ENCODE assay signal across 8 mouse cellular contexts in genomic region chr12:12176331-12177263, GRCm38 (mm10).
A peak's percentile ranks its signal among the peaks of the same experiment; 100 is the strongest.
DNase-seq lines count a peak whose midpoint lies in the region; ATAC-seq and TF ChIP-seq lines count a peak whose summit lies in the region.

No protein-coding gene starts in this region.

- H3K36me3 ChIP-seq in ES-E14 (ENCODE audit: control insufficient read depth, insufficient read depth, low read length, poor library complexity, severe bottlenecking) = no peaks in the 10 kb centered on the region
- no peaks in the 10 kb centered on the region for H3K36me3 ChIP-seq in forebrain, postnatal 0 days (ENCODE audit: insufficient read depth)
- no peaks in the 10 kb centered on the region for H3K36me3 ChIP-seq in lung, embryonic 16.5 days (ENCODE audit: control insufficient read depth, insufficient read depth, low read length)
- no peaks in the 10 kb centered on the region for H3K36me3 ChIP-seq in thymus, adult 2 months (ENCODE audit: control insufficient read depth, insufficient read depth, low read length)

- peak overlapping the region; percentile 35 for H3K4me2 ChIP-seq in forebrain, postnatal 0 days (ENCODE audit: low read depth)
- peak overlapping the region; percentile 57 for H3K4me2 ChIP-seq in lung, embryonic 16.5 days (ENCODE audit: low read depth, low read length)

- H3K27me3 ChIP-seq in forebrain, postnatal 0 days (ENCODE audit: insufficient read depth, low read length) = no peaks in the 10 kb centered on the region
- no peaks in the 10 kb centered on the region for H3K27me3 ChIP-seq in lung, embryonic 16.5 days (ENCODE audit: control insufficient read depth, insufficient read depth, low read depth, low read length)
- H3K27me3 ChIP-seq in thymus, adult 2 months (ENCODE audit: control insufficient read depth, insufficient read depth, low read length) = no peaks in the 10 kb centered on the region

- no peaks in the 10 kb centered on the region for H3K9me3 ChIP-seq in ES-E14 (ENCODE audit: control insufficient read depth, insufficient read depth, low read depth, low read length)
- H3K9me3 ChIP-seq in forebrain, postnatal 0 days (ENCODE audit: low read length) = no peaks in the 10 kb centered on the region
- H3K9me3 ChIP-seq in lung, embryonic 16.5 days (ENCODE audit: control insufficient read depth, low read length) = no peaks in the 10 kb centered on the region

- in situ Hi-C loops in ES-E14 (cut with MboI; ENCODE audit: low sequenced_read_pairs in 2 of 2, unreplicated experiment in 2 of 2) = no loop called here

- peaks cover 10 to 19% of the 10 kb centered on the region in 2 experiments for H3K4me1 ChIP-seq in ES-E14 (ENCODE audit: control insufficient read depth in 2 of 2, insufficient read depth in 2 of 2, low read length in 2 of 2, poor library complexity in 1 of 2)
- H3K4me1 ChIP-seq in forebrain, postnatal 0 days (ENCODE audit: insufficient read depth) = peaks cover 12% of the 10 kb centered on the region; the same call in 1 of the 2 replicates
- H3K4me1 ChIP-seq in lung, embryonic 16.5 days (replicated peaks; ENCODE audit: control insufficient read depth, insufficient read depth, low read length) = 0 out of 2 replicates have a peak, but pooled peaks cover 5% of the 10 kb centered on the region
- H3K4me1 ChIP-seq in thymus, adult 2 months (replicated peaks; ENCODE audit: control insufficient read depth, insufficient read depth, low read length) = peaks cover 7% of the 10 kb centered on the region; the same call in 1 of the 2 replicates

- DNase-seq in ES-E14 (ENCODE audit: low read depth, low spot score) = peak; percentile 85
- peak; percentile 92 for DNase-seq in forebrain, postnatal 0 days
- peak; percentile 79 for DNase-seq in heart, postnatal 4 days
- peak; percentile 77 to 89 for DNase-seq in layer of hippocampus, adult 8-10 months (ENCODE audit: low spot score in 2 of 2)
- peak; percentile 68 for DNase-seq in ovary, adult 18-20 months (ENCODE audit: low spot score)
- DNase-seq in thymus, adult 2 months = peak; percentile 78

- ATAC-seq in cerebellum, adult (ENCODE audit: insufficient number of reproducible peaks, low FRiP score, low TSS enrichment) = peak; percentile 65
- peak; percentile 86 for ATAC-seq in forebrain, postnatal 0 days
- peak; percentile 89 for ATAC-seq in lung, embryonic 16.5 days (ENCODE audit: low read depth)

- H3K27ac ChIP-seq in ES-E14 (ENCODE audit: insufficient read depth, low read depth, low read length, poor library complexity, severe bottlenecking) = peak overlapping the region; percentile 97
- peak overlapping the region; percentile 47; the same call in 1 of the 2 replicates for H3K27ac ChIP-seq in forebrain, postnatal 0 days (ENCODE audit: low read depth, low read length)
- H3K27ac ChIP-seq in lung, embryonic 16.5 days (ENCODE audit: low read length) = no peak overlapping the region
- H3K27ac ChIP-seq in thymus, adult 2 months (ENCODE audit: control insufficient read depth, insufficient read depth, low read length) = no peak overlapping the region

- WGBS in forebrain, postnatal 0 days = 21% methylated on average over 13 of the region's 13 CpGs
- 9% methylated on average over 13 of the region's 13 CpGs for WGBS in lung, embryonic 16.5 days
- WGBS in thymus, adult 2 months = 20% methylated on average over 13 of the region's 13 CpGs

- peak; percentile 99 for TF ChIP-seq CTCF in forebrain, postnatal 0 days (IDR thresholded peaks at IDR 0.05; ENCODE audit: low read depth)
- TF ChIP-seq CTCF in thymus, adult 2 months (IDR thresholded peaks at IDR 0.05; ENCODE audit: borderline replicate concordance, control insufficient read depth, extremely low read depth, insufficient read depth, low read length, poor library complexity) = 0 out of 2 replicates have a peak, but pooled peaks have one; percentile 20

- H3K9ac ChIP-seq in ES-E14 (ENCODE audit: insufficient read depth, low read depth, low read length, poor library complexity, severe bottlenecking) = peak overlapping the region; percentile 14; the same call in 1 of the 2 replicates
- peak overlapping the region; percentile 28; the same call in 1 of the 2 replicates for H3K9ac ChIP-seq in forebrain, postnatal 0 days
- 0 out of 2 replicates have a peak overlapping the region, but pooled peaks have one; percentile 36 for H3K9ac ChIP-seq in lung, embryonic 16.5 days (ENCODE audit: low read length)

- peak overlapping the region; percentile 25 to 42; a peak in 3 of 4 replicates for H3K4me3 ChIP-seq in ES-E14 (ENCODE audit: insufficient read depth in 1 of 2, low read depth in 1 of 2, low read length in 2 of 2, poor library complexity in 1 of 2, severe bottlenecking in 1 of 2)
- H3K4me3 ChIP-seq in forebrain, postnatal 0 days (ENCODE audit: low read depth, low read length) = no peak overlapping the region
- peak overlapping the region; percentile 38 for H3K4me3 ChIP-seq in lung, embryonic 16.5 days (ENCODE audit: low read length)
- H3K4me3 ChIP-seq in thymus, adult 2 months (ENCODE audit: control insufficient read depth, insufficient read depth, low read length) = peak overlapping the region; percentile 16; the same call in 1 of the 2 replicates

- TF ChIP-seq POLR2A in thymus, adult 2 months (IDR thresholded peaks at IDR 0.05; ENCODE audit: control insufficient read depth, extremely low read depth, insufficient read depth, low read length, poor library complexity) = no peak

TF ChIP-seq in ES-E14, 5 proteins besides CTCF, POLR2A, EP300 and RAD21:
- no peak for TF ChIP-seq MAFK (IDR thresholded peaks at IDR 0.05; ENCODE audit: insufficient read depth, low read depth, low read length)
- TF ChIP-seq ZC3H11A (IDR thresholded peaks at IDR 0.05; ENCODE audit: borderline replicate concordance, low read depth, low read length) = peak; percentile 88
- peak; percentile 39; the same call in 1 of the 2 replicates for TF ChIP-seq HCFC1 (IDR thresholded peaks at IDR 0.05; ENCODE audit: borderline replicate concordance, insufficient read depth, low read length)
- TF ChIP-seq CHD2 (IDR thresholded peaks at IDR 0.05; ENCODE audit: low read depth, low read length) = 0 out of 2 replicates have a peak, but pooled peaks have one; percentile 38
- no peak for TF ChIP-seq ZNF384 (IDR thresholded peaks at IDR 0.05; ENCODE audit: low read depth, low read length)

Comparison
In these comparisons a context has a peak if more than half of its experiments do, and no peak if none do; other contexts are left out.
1. H3K27ac ChIP-seq: peak in ES-E14 (single experiment) and forebrain, postnatal 0 days (single experiment); none in lung, embryonic 16.5 days (single experiment) and thymus, adult 2 months (single experiment).
2. Peak in every context shown above with its lines, with median percentiles within 50 percentile points of each other: DNase-seq, H3K9ac ChIP-seq and ATAC-seq.